Mouse (Mus musculus): Measurements from ENCODE around the gene Dynlt1c. TPM values are rescaled to one million over a fixed set of nuclear protein-coding genes. Genes with fewer than 3 reads are reported as not detected.
A peak's percentile ranks its signal among the peaks of the same experiment; 100 is the strongest.
"Not testable (repeated sequence)": the region's sequence is repeated elsewhere in the genome, so short reads cannot be mapped to it uniquely, and the experiment has no call there.

The Dynlt1c gene
- polyA plus RNA-seq (2015; fragmentation: Nextera tagmentation; extraction: Ambion mirVana) = 29.8 and 33.1 TPM in 2 replicates

DNA sequence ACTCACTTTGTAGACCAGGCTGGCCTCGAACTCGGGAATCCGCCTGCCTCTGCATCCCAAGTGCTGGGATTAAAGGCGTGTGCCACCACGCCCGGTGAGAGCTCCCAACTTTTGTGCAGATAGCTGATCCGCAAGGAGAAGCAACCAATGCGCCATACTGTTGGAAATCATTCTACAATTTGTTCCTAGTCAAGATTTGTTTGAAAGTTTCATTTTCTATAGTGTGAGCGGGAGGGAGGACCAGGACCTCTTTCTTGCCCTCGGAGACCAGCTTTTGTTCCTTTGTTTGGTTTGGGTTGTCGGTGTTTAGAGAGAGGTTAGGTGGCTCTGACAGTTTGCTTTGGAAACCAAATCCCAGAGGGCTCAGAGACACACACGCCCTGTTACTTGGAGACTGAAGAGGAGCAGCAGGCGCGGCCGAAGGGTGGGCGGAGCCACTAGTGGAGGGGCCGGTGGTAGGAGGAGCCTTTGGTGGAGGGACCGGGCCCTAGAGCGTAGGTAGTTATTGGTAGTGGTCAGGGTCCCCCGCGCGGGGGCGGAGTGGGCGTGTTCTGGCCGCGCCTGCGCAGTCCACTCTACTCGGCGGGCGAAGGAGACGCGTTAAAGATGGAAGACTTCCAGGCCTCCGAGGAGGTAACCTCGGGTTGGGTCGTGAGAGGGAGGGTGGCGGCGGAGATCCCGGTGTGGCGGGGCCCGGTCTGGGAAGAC is at the start of gene Dynlt1c:
Gene Dynlt1c (plus strand): TSS at position 468 of the 708 bp plus-strand sequence.
- not testable (repeated sequence) for H3K27me3 ChIP-seq (replicated peaks; ENCODE audit: control insufficient read depth, insufficient read depth, low read length); H3K36me3 ChIP-seq (ENCODE audit: control insufficient read depth, insufficient read depth, low read length); H3K4me1 ChIP-seq (ENCODE audit: control insufficient read depth, insufficient read depth, low read length); H3K4me2 ChIP-seq (ENCODE audit: low read depth, low read length); H3K9me3 ChIP-seq (ENCODE audit: control insufficient read depth, low read length); H3K9ac ChIP-seq (ENCODE audit: low read depth, low read length); H3K27ac ChIP-seq (ENCODE audit: low read length)
- 4% methylated on average over 25 of the region's 40 CpGs for WGBS
- ATAC-seq = peak; percentile 97
- H3K4me3 ChIP-seq (ENCODE audit: low read length) = peak within 1 kb of the TSS; percentile 33

DNA sequence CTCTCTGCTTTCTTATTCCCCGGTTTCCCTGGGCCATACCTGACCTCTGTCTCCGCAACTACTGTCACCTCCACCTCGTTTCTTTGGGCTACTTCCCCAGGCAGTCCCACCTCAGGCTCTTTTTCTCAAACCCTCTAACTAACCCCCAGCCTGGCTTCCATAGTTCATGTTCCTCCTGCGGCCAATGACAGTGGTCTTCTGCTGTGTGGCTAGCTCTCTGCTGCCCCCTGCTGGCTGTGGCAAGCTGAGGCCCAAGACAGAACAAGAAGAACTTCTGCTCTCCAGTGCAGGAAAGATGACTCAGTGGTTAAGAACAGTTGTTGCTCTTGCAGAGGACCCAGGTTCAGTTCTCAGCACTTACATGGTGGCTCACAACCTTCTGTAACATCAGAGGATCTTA is 47.7 kb upstream of the Dynlt1c start:
- no CpG with 5 or more reads among the region's 4 CpGs for WGBS
- not testable (repeated sequence) for H3K4me3 ChIP-seq (ENCODE audit: low read length)

DNA sequence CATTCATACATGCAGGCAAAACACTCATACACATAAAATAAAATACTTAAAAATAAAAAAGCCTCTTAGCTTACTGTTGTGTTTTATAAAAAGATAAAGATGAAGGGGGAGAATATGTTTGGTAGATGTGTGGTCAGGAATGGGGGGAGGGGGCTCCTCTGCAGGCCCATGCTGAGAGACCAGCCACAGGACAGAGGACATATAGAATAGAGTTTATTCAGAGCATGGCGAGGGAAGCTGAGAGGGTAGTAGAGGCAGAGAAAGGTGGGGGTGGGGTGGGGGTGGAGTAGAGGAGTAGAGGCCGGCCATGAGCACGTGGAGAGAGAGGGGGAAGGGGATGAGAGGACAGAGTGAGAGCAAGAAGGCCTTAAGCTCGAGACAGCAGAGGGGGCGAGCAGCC is 47.2 kb upstream of the Dynlt1c start:
- not testable (repeated sequence) for H3K9ac ChIP-seq (ENCODE audit: low read depth, low read length); H3K4me1 ChIP-seq (ENCODE audit: control insufficient read depth, insufficient read depth, low read length); H3K4me2 ChIP-seq (ENCODE audit: low read depth, low read length); H3K4me3 ChIP-seq (ENCODE audit: low read length); H3K27me3 ChIP-seq (replicated peaks; ENCODE audit: control insufficient read depth, insufficient read depth, low read length); H3K9me3 ChIP-seq (ENCODE audit: control insufficient read depth, low read length); H3K36me3 ChIP-seq (ENCODE audit: control insufficient read depth, insufficient read depth, low read length); H3K27ac ChIP-seq (ENCODE audit: low read length)
- WGBS = no CpG with 5 or more reads among the region's 5 CpGs
- ATAC-seq = peak; percentile 52; the same call in 1 of the 2 replicates

More for the DNA sequence above, 47.7 kb upstream of the Dynlt1c start:
- H3K36me3 ChIP-seq (ENCODE audit: control insufficient read depth, insufficient read depth, low read length); H3K9me3 ChIP-seq (ENCODE audit: control insufficient read depth, low read length); H3K27ac ChIP-seq (ENCODE audit: low read length); H3K4me2 ChIP-seq (ENCODE audit: low read depth, low read length); H3K27me3 ChIP-seq (replicated peaks; ENCODE audit: control insufficient read depth, insufficient read depth, low read length); H3K4me1 ChIP-seq (ENCODE audit: control insufficient read depth, insufficient read depth, low read length); H3K9ac ChIP-seq (ENCODE audit: low read depth, low read length): not testable (repeated sequence)
- ATAC-seq = peak; percentile 76

DNA sequence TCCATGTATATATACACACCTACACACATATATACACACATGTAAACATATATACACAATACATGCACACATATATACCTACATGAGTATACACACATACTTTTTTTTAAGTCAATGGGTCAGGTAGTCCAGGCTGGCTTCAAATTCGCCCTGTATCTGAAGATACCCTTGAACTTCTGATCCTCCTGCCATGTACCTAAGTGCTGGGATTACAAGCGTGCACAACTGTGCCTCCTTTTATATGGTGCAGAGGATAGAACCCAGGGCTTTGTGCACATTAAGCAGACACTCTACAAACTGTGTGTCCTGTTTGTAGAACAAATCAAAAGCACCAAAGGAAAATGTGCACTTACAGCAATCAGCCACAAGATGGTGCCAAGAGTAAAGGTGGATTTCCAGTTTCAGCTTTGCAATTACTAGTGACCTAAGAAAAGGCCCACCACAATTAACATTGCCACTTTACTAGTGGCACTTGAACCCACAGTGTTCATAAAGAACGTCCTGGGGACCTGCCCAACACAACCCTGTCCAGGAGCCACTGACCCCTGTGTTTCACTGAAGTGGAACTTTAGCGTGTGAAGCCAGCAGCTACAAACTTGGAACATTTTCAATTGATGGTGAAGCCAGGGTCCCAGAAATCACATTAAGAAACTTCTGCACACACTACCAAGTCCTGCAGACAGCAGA is 41.9 kb upstream of the Dynlt1c start:
- H3K4me1 ChIP-seq (ENCODE audit: control insufficient read depth, insufficient read depth, low read length); H3K4me2 ChIP-seq (ENCODE audit: low read depth, low read length); H3K4me3 ChIP-seq (ENCODE audit: low read length); H3K27ac ChIP-seq (ENCODE audit: low read length); H3K27me3 ChIP-seq (replicated peaks; ENCODE audit: control insufficient read depth, insufficient read depth, low read length); H3K36me3 ChIP-seq (ENCODE audit: control insufficient read depth, insufficient read depth, low read length); H3K9me3 ChIP-seq (ENCODE audit: control insufficient read depth, low read length); H3K9ac ChIP-seq (ENCODE audit: low read depth, low read length): not testable (repeated sequence)
- WGBS = no CpG with 5 or more reads among the region's 4 CpGs
- peak; percentile 40; the same call in 1 of the 2 replicates for ATAC-seq

DNA sequence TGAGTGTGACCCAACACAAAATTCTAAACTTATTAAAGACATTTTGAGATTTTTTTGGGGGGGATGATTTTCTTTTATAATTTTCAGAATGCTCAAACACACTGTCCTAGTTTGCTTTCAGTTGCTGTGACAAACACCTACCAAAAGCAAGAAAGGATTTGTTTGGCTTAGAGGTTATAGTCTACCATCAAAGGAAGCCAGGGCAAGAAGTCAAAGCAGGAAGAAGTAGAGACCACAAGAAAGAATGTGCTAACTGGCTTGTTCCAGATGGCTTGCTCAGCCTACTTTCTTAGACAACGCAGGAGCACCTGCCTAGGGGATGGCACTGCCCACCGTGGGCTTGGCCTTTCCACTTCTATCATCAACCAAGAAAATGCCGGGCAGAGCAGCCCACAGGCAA is 36.6 kb upstream of the Dynlt1c start:
- H3K36me3 ChIP-seq (ENCODE audit: control insufficient read depth, insufficient read depth, low read length); ATAC-seq; H3K4me1 ChIP-seq (ENCODE audit: control insufficient read depth, insufficient read depth, low read length); H3K27me3 ChIP-seq (replicated peaks; ENCODE audit: control insufficient read depth, insufficient read depth, low read length); H3K4me3 ChIP-seq (ENCODE audit: low read length); H3K9ac ChIP-seq (ENCODE audit: low read depth, low read length); H3K27ac ChIP-seq (ENCODE audit: low read length); H3K9me3 ChIP-seq (ENCODE audit: control insufficient read depth, low read length); H3K4me2 ChIP-seq (ENCODE audit: low read depth, low read length): not testable (repeated sequence)
- WGBS = 97% methylated on average over 3 of the region's 3 CpGs

DNA sequence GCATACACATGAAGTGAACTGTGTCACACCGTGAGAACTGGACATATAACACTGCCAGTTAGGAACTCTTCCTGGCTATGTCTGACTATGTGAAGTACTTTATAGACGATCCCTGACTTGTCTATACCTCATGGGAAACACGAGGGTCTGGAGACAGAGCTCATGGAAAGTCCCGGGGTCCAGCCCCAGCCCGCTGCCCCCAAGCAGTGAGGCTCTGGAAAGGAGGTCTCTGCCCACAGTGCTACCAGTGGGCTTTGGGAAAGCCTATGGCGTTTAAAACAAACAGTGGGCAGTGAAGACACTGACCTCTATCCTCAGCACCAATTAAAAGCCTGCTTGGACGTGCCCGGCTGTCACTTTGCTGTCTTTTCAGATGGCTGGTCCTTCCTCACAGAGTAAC is 33.6 kb upstream of the Dynlt1c start:
- H3K4me2 ChIP-seq (ENCODE audit: low read depth, low read length); H3K9me3 ChIP-seq (ENCODE audit: control insufficient read depth, low read length); H3K4me1 ChIP-seq (ENCODE audit: control insufficient read depth, insufficient read depth, low read length); H3K36me3 ChIP-seq (ENCODE audit: control insufficient read depth, insufficient read depth, low read length); H3K4me3 ChIP-seq (ENCODE audit: low read length); ATAC-seq; H3K27ac ChIP-seq (ENCODE audit: low read length); H3K27me3 ChIP-seq (replicated peaks; ENCODE audit: control insufficient read depth, insufficient read depth, low read length); H3K9ac ChIP-seq (ENCODE audit: low read depth, low read length): not testable (repeated sequence)
- WGBS = 71% methylated on average over 5 of the region's 8 CpGs

DNA sequence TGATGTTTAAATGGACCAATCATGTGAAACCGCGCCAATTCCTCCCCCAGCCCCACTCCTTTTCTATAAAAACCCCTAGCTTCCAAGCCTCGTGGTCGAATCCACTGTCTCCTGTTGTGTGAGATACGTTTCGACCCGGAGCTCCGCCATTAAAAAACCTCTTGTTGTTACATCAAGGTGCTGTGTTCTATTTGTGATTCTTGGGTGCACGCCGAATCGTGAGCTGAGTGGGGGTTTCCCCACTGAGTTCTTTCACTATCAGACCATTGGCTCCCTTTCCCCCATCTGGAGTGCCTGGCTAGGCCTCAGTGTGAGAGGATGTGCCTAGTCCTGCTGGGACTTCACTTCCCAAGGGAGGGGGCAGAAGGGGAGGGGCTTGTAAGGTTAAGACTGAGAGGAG is 30.2 kb upstream of the Dynlt1c start:
- H3K27ac ChIP-seq (ENCODE audit: low read length); H3K27me3 ChIP-seq (replicated peaks; ENCODE audit: control insufficient read depth, insufficient read depth, low read length); H3K36me3 ChIP-seq (ENCODE audit: control insufficient read depth, insufficient read depth, low read length); H3K4me3 ChIP-seq (ENCODE audit: low read length); H3K9ac ChIP-seq (ENCODE audit: low read depth, low read length); H3K9me3 ChIP-seq (ENCODE audit: control insufficient read depth, low read length); ATAC-seq; H3K4me1 ChIP-seq (ENCODE audit: control insufficient read depth, insufficient read depth, low read length); H3K4me2 ChIP-seq (ENCODE audit: low read depth, low read length): not testable (repeated sequence)
- 93% methylated on average over 9 of the region's 11 CpGs for WGBS

DNA sequence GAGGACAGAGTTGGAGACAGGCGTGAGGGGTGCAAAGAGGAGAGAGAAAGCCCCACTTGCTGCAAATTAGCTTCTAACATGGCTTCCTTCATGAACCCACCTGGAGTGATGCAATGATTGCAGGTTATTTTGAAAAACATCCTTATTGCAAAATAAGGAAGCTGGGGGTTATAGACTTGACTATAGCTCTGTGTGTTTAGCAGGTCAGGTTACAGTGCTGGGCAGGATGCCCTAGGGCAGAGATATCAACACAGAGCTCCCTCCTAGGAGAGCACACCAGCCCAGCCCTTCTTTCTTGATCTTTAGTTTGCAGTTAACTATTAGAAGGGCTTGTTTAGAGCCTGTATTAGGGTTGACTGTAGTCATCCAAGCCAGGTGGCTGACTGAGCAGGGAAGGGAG is 29.3 kb upstream of the Dynlt1c start:
- WGBS = no CpG with 5 or more reads among the region's 1 CpGs
- H3K4me3 ChIP-seq (ENCODE audit: low read length); H3K4me2 ChIP-seq (ENCODE audit: low read depth, low read length); H3K36me3 ChIP-seq (ENCODE audit: control insufficient read depth, insufficient read depth, low read length); H3K4me1 ChIP-seq (ENCODE audit: control insufficient read depth, insufficient read depth, low read length); H3K27me3 ChIP-seq (replicated peaks; ENCODE audit: control insufficient read depth, insufficient read depth, low read length); ATAC-seq; H3K27ac ChIP-seq (ENCODE audit: low read length); H3K9me3 ChIP-seq (ENCODE audit: control insufficient read depth, low read length); H3K9ac ChIP-seq (ENCODE audit: low read depth, low read length): not testable (repeated sequence)

DNA sequence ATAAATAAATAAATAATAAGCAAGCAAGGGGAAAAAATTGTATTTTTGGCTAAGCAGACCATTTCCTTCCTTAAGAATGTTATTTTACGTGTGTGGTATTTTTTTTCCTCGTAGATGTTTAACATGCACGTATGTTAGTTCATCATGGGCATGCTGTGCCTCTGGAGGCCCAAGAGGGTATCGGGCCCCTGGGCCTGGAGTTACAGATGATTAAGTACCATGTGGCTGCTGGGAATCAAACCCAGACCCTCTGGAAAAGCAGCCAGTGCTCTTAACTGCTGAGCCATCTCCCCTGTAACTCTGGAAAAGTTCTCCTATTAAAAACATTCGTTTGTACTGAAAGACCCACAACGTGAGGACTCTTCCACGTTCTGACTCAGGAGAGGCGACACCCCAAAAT is 26.1 kb upstream of the Dynlt1c start:
- WGBS = 91% methylated on average over 8 of the region's 8 CpGs
- H3K27me3 ChIP-seq (replicated peaks; ENCODE audit: control insufficient read depth, insufficient read depth, low read length); H3K4me1 ChIP-seq (ENCODE audit: control insufficient read depth, insufficient read depth, low read length); H3K36me3 ChIP-seq (ENCODE audit: control insufficient read depth, insufficient read depth, low read length); H3K27ac ChIP-seq (ENCODE audit: low read length); ATAC-seq; H3K4me2 ChIP-seq (ENCODE audit: low read depth, low read length); H3K9me3 ChIP-seq (ENCODE audit: control insufficient read depth, low read length); H3K4me3 ChIP-seq (ENCODE audit: low read length); H3K9ac ChIP-seq (ENCODE audit: low read depth, low read length): not testable (repeated sequence)
